Mouse (Mus musculus) urinary bladder, postnatal 0 days (tissue): ENCODE data around the gene Nts. TPM values are rescaled to one million over a fixed set of nuclear protein-coding genes. Genes with fewer than 3 reads are reported as not detected.

Experiments
- polyA plus RNA-seq: library from polyadenylated mRNA; unstranded; fragments of >200 nt; fragmentation: Nextera tagmentation; extraction: Ambion mirVana; gene quantifications from 2 replicates; pipeline ENCODE4 v1.2.1, GENCODE M21; 2015

Nts gene
- polyA plus RNA-seq = 1.0 and 2.0 TPM in 2 replicates

DNA sequence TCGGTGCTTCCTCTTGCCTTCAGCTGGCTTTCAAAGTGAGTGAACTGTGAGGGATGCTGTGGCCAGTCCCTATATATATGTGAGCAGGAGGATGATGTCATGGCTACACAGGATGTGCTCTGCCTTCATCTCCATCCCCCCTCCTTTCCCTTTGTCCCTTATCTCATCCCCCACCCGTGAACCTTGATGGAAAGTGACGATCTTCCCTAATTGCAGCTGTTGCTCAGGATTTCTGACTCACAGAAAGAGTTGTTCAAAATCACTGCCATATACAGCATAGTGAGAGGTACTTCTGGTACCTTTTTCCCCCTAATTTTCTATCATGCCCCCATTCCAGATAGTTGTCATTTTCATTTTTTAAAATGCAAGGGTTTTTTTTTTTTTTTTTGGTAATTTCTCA is at the start of gene Nts:
Gene Nts, minus strand, starts transcription at position 101 of the 400 bp plus-strand sequence.

DNA sequence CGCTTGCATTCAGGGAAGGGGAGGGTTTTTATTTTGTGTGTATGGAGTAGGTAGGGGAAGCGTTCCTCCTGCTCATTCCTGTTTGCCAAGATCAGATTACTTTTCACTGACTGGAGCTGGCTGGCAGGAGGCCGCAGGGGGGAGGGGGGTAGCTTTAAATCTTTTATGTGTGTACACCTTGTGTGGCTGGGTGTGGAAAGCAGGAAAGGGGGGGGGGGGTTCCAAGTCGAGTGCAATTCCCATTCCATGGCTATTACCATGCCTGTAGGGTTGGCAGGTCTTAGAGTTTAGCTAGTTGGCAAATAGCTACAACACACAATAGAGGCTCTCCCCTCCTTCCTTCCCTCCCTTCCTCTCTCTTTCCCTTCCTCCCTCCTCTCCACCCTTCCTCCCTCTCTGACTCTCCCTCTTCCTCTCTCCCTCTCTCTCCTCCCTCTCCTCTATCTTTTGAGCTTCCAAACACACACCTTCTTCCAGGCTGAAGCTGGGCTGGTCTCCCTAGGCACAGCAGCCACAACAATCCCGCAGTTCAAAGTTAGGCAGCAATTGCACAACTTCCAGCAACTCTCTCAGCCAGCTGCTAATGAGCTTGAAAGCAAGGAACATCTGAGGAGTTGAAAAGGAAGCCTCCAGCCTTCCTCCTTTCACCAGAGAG is 21.6 kb upstream of the Nts start, which contains the start of gene Rassf9:
Gene Rassf9, plus strand, starts transcription at position 416 of the 655 bp plus-strand sequence.

Other genes starting within 250 kb of the Nts start
- gene Rassf9, start 21.7 kb upstream of the Nts start, polyA plus RNA-seq = 1.3 and 2.3 TPM in 2 replicates